Mouse (Mus musculus): ENCODE data around the gene Usp48.
A peak's percentile ranks its signal among the peaks of the same experiment; 100 is the strongest.

Usp48 gene

GRCm38 (mm10) chr4:137663491-137663890, 69.9 kb downstream of the Usp48 start:
- peak; percentile 44 to 50 for DNase-seq

DNA sequence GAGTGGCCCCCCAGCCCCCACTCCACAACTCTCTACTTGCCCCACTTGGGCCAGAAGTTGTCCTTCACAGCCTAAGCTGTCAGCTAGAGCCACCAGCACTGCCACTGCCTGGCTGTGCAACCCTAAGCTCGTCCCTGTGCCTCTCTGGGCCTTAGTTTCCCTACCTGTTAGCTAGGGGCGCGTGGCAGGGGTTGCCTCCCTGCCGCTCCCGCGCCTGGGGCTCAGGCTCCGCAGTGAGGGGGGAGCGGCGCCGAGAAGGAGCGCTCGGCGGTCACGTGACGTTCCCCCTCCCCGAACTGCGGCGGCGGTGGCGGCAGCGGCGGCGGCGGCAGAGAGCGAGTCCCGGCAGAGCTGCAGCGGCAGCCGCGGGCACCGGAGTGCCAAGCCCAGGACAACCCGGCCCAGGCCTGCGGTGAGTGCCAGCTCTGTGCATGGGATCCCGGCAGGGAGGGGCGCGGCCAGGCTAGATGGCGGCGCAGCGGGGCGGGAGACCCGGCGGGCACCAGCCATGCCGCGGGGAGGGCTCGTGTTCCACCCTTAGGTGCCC, 71.0 kb downstream of the Usp48 start, which contains the start of gene Rap1gap:
Gene Rap1gap (plus strand): TSS at position 294 of the 547 bp plus-strand sequence.
- DNase-seq, result peak; percentile 80 to 83

DNA sequence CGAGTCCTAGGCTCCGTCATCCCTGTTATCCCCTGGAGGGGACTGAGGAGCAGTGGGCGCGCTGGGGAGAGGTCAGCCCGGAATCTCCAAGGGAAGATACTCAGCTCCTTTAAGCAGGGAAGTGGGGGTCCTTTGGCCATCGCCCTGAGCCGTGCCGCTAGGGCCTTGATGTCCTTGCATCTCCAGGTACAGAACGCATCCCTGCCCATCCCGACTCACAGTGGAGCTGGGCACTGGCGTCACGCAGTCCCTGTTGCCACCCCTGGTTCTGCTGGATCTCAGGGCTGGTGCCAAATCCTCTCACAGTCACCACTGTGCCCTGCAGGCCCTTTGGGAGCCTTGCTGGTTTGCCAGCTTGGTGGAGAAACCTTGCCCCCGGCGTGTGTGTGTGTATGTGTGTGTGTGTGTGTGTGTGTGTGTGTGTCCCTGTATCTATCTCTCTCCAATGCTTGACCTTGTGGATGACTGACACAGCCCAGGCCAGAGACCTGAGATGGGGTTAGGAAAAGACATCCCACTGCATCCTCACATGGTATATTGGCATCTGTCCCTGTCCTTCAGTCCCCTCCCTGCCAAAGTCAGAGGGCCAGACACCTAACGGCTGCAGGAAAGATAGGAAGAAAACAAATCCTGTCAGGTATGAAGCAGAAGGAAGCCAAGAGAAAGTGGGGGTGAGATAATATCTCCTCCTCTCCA, 71.6 kb downstream of the Usp48 start:
- peak; percentile 58 to 69 for DNase-seq

- DNase-seq, result no peak
These were observed 72.2 kb downstream of the Usp48 start for GRCm38 (mm10) chr4:137665791-137666190.

DNA sequence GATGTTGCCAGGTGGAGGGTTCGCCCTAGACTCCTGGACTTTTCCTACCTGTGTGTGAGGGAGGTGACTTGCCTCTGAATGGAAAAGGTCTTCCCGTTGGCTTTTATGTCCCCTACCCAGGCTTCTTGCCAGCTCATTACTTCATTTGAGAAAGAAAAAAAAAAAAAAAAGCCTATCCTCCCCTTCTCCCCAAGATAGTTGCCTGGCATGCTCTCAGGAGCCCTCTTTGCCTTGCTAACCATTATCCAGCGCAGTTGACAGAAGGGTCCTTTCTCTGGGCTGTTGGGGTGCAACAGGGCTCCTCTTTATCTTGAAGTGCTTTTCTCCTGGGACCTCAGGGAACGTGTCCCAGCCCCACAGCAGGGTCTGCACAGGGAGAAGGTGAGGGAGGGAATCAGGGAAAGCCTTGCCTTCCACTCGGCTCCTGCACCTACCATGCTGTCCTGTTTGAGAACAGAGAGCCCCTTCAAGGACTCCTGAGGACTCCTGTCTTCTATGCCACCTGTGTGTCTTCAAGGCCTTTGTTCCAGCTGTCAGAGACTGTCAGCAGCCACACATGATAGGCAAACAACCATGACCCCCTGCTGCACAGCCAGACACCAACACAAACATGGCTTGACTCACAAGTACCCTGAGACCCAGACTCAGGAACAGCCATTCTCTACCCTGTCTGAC, 72.9 kb downstream of the Usp48 start:
- peak in 1 of 2 experiments; percentile 47 for DNase-seq

DNA sequence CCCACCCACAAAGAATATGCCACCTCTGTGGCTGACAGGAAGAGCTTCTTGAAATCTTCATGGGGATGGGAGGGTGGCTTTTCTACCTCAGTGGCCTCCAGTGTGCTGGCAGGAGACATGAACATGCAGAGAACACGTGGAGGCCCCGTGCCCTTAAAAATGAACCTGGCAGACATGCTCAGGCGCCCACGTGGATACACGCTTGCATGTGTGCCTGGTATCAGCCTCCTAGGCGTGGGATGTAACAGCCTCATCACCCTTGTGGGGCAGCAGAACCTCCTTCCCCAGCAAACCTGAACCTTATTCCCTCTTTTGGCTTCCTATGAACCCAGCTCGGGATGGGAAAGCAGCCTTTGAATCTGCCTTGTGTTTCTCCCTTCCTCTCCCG, 73.4 kb downstream of the Usp48 start:
- no peak for DNase-seq

DNA sequence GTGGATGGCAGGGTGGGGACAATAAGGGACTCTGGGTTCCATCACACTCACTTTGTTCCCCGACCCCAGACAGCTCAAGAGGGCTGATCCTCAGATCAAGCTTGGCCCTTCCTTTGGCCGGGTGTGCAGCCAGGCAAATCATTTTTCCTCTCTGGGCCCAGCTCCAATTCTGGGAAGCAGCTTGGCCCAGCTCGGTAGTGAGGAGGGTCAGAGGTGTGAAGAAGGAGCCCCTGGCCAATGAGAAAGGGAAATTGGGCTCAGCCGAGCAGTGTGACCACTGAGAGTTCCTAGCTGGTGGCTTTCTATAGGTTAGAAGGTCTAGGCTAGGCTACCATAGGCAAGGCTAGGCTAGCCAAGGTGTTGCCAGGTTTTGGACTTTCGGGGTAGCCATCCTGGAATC, 74.2 kb downstream of the Usp48 start:
- peak; percentile 92 to 93 for DNase-seq

- DNase-seq, result peak in 1 of 2 experiments; percentile 45
These were observed 78.4 kb downstream of the Usp48 start for GRCm38 (mm10) chr4:137671711-137672500.

DNA sequence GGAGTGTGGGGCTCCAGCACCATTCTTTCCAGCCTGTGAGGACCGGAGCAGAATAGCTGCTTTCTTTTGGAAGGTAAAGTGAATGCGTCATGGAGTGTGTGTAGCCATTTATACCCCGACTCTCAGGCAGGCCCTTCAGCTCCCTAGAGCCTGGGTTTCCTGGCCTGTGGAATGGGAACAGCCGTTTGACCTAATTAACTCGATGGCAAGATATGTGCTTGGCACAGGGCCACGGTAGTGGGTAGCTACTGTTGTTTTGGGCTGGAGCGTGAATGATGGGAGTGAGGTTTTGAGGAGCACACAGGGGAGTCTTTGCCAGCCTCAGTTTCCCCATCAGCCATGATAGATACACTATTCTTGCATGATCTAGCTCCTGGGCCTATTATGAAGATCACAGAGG, 82.0 kb downstream of the Usp48 start:
- DNase-seq, result peak; percentile 71 to 82

DNA sequence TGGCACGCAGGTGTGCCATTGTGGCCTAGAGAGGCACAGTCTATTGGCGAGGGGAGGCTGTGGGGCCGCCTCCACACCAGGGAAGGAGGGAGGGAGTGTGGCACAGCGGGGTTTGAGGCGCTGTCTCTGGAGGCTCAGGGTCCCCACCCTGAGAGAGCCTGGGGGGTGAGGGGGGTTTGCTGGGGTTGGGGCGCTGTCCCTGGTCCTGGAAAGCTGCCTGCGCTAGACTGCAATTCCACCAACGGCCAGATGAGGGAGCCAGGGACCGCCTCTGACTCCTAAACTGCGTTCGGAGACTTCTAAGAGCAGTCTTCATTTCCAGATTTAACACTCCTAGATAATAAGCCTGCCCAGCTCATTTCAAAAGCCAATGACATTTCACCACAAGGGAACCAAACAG, 82.5 kb downstream of the Usp48 start:
- peak; percentile 89 to 91 for DNase-seq

- DNase-seq, result peak; percentile 11 to 16
These were observed 83.3 kb downstream of the Usp48 start for GRCm38 (mm10) chr4:137676700-137677484.

DNA sequence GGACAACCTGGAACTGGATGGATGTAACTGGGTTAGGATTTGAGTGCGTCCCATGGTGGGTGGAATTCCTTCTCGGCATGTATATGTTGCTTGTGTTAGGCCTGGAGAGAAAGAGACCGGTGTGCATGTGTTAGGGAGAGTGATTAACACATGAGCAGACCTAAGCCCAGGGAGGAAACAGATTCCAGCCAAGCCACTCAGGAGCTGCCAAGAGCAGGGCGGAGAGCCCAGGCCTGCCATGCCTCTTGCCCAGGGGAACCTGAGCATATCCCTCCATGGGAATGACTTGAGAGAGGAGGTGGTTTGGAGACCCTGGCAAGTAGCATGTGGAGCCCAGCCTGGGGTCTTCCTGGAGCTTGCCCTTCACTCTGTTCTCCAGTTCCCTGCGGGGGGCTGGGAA, 84.4 kb downstream of the Usp48 start:
- peak; percentile 81 to 89 for DNase-seq

DNA sequence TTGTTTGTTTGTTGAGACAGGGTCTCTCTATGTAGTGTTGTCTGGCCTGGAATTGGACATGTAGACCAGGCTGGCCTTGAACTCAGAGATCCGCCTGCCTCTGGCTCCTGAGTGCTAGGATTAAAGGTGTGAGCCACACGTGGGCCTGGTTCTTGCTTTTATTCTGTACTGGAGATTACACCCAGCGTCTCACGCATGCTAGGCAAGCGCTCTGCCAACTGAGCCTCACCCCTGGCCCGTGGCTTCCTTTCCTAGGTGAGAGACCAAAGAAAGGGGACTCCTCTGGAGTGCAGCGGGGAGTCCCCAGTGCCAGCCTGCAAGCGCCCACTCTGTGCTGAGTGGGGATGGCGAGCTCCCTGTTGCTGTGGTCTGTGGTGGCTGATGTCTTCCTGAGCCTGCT, 85.0 kb downstream of the Usp48 start:
- DNase-seq, result peak; percentile 4 to 10

GRCm38 (mm10) chr4:137679979-137680550, 86.5 kb downstream of the Usp48 start:
- peak in 1 of 2 experiments; percentile 56 for DNase-seq

DNA sequence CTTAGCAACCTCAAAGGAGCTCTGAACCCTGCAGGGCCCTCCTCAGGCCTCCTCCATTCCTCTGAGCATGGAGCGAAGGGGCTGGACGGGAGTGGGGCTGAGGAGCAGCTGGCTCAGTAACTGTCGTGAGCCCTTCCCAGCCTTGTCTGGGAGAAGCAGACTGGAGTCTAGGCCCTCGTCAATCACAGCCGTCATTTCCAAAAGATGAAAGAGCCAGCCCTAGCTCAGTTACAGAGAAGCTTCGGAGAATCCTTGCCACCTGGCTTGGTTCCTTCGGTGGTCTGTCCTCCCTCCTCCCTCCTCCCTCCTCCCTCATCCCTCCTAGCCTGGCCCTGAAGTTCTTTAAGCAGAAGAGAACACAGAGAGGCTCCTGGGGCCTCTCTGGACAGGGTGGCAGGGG, 87.2 kb downstream of the Usp48 start:
- DNase-seq, result peak; percentile 45

DNA sequence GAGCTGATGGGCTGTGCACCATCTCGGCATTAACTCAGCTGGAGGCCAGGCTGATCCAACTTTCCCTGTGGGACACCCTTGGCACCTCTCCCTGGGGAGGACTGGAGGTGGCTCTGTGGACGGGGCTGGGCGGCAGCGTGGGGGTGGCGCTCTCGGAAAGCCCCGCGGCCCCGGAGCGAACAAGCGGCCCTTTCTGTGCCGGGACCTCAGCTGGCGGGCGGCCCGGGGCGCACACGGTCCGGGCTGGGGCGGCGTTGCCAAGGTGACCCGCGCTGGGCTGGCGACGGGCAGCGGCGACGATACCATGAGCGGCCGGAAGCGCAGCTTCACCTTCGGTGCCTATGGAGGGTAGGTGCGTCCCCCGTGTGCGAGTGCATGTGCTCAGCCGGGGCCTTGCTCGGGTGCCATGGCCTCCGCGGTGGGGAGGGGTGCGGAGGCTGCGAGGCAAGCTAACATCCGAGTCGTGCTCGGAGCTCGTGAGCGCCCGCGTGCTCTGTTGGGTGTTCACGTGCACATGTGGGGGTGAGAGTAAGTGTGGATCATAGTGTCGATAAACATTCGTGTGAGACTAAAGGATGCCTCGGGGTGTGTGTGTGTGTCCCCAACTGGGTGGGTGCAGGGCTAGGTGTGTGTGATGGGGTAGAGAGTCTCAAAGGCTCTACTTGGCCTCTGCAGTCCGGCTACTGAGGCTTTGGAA, 88.0 kb downstream of the Usp48 start:
- peak; percentile 74 to 84 for DNase-seq

- peak; percentile 76 to 80 for DNase-seq
These were observed 89.5 kb downstream of the Usp48 start for GRCm38 (mm10) chr4:137682961-137683453.

DNA sequence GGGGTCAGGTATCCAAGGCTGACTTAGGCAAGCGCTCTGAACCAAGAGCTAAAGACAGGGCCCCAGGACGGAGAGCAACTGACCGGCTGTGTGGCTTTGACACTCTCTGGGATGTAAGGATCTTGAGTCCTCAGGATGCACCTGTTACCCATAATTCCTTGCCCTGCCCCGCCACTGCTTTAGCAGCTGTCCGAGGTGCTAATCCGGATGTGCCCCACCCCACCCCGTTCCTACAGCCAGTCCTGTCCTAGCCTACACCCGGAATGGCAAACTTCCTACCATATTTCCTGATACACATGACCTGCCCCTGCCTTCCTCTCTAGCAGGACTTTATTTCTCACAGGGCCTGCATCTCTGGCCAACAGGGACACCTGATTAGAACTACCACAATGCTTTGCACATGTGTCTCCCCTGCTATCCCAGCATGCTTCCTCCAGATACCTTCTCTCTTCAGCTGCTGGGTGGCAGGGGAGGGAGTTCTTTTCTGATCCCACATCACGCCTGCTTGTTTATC, 91.3 kb downstream of the Usp48 start:
- no peak for DNase-seq

DNA sequence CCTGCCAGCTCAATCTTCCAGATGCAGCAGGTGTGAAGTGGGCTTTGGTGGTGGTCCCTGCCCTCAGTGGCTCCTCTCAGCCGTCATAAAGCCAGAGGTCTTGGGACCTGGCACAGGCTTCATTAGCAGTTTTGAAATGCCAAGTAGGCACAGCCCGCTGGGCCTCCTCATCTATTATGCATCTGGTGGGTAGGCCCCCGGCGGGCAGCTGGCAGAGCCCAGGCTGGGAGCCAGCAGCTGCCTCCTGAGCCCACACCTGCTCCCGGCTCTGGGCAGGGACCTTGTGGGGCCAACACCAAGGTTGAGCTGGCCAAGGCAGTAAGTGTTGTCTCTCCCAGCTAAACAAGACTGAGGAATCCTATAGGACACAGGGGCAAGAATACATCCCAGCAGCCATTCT, 92.7 kb downstream of the Usp48 start:
- DNase-seq, result peak; percentile 29 to 48

DNA sequence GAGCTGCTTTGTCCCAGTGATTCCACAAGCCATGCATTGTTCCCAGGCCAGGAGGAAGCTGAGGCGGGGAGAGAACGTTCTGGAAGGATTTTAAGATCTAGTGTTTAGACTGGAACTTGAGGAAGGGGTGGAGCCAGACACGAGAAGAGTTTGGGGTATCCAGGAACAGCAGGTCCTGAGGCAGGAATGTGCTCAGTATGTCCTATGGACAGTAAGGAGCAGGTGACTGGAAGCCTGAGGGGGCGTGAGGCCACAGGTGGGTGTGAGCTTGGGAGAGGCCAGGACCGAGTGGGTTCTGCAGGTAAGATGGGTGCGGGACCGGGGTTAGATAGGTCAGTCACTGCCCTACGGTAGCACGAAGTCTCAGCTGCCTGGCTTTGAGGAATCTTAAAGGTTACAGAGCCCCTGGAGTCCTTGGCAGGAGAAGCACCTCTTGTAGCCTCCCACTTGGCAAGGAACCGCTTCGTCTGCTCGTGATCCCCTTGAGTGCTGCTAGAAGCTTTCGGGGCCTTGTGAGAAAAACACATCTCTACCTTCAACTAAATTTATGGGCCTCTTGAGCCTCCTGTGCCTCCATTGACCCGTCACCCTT, 93.8 kb downstream of the Usp48 start:
- peak in 1 of 2 experiments; percentile 24 for DNase-seq
